Mouse (Mus musculus): ENCODE measurements around the gene Ttc3.

The Ttc3 gene

DNA sequence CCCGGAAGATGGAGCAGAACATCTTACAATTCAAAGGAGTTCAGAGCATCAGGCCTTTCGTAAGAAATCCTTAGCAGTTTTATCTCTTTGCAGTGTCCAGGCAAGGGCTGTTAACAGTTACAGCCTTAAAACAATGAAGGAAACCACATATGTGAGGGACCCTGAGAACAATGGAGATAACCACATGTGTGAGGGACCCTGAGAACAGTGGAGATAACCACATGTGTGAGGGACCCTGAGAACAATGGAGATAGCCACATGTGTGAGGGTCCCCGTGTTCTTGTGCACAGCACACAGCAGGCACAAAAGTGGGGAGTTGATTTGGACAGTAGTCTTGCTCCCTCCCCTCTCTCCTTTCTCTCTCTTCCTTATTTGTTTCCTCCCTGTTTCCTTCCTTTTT is 12.3 kb upstream of the Ttc3 start:
- no peak for DNase-seq (ENCODE audit: low read depth, low spot score)

GRCm38 (mm10) chr16:94360578-94361350 is 9.7 kb upstream of the Ttc3 start:
- no peak for DNase-seq (ENCODE audit: low read depth, low spot score)

- DNase-seq (ENCODE audit: low read depth, low spot score) = no peak
Measured at GRCm38 (mm10) chr16:94362174-94362873, 8.1 kb upstream of the Ttc3 start.

GRCm38 (mm10) chr16:94363814-94364213 is 6.6 kb upstream of the Ttc3 start:
- no peak for DNase-seq (ENCODE audit: low read depth, low spot score)

- DNase-seq (ENCODE audit: low read depth, low spot score) = no peak
Measured at GRCm38 (mm10) chr16:94365435-94365834, 5.0 kb upstream of the Ttc3 start.

GRCm38 (mm10) chr16:94369596-94370172 is 734 bp upstream of the Ttc3 start:
- no peak for DNase-seq (ENCODE audit: low read depth, low spot score)

DNA sequence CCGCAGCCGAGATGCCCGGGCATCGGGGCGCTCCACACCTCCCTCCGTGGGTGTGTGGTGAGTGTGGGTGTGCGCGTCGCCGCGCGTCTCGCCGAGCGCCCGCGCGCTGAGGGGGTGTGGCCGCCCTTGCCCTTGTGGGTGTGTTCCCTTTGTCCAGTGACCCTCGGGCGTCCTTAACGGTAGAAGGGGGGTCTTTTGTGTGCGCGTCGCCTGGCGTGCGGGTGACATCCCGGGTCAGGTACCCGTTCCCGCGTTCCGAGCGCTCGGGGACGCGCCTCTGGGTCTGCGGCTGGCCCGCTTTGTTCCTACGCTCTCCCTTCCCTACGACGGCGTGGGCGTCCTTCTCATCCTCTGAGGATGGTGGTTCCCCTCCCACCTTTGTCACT is 490 bp downstream of the Ttc3 start:
- DNase-seq (ENCODE audit: low read depth, low spot score) = no peak

- peak; percentile 65 for DNase-seq (ENCODE audit: low read depth, low spot score)
Measured at GRCm38 (mm10) chr16:94371301-94371931, 998 bp downstream of the Ttc3 start, which contains the start of gene Pigp. TSS of gene Pigp (minus strand) at chr16:94371842.

DNA sequence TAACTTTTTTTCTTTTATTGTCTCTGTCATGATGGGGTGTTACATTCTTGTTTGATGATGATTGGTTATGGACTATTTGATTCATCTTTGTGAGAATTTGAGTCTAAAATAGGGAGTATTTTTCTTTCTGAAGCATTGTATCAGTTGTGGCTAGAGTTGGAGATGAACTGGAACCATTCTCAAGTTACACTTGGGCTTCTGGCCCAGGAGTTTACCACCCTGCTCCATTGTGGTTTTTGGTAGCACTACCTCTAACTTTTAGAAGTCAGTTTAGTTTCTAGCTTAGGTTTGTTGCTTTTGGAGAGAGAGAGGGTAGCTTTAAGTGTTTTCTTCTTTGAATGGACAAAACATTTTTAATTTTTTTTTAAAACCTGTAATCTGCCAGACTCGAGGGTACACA is 9.0 kb downstream of the Ttc3 start:
- no peak for DNase-seq (ENCODE audit: low read depth, low spot score)

DNA sequence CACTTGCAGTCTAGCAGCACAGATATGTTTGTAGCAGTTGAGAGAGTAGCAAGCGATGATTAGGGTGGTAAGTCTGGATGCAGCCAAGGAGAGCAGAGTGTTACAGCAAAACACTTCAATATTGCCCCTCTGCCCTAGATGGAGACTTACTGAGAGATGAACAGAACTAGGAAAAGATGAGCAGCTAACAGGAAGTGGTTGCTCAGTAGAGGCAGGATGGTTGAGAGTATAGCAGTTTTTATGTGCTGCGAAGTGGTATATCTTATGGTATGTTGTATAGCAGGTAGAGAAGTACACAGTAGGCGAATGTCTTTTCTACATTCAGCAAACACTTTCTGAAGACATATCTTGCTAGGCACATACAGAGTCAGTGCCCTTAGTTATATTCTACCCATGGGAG is 12.9 kb downstream of the Ttc3 start:
- DNase-seq (ENCODE audit: low read depth, low spot score) = no peak

DNA sequence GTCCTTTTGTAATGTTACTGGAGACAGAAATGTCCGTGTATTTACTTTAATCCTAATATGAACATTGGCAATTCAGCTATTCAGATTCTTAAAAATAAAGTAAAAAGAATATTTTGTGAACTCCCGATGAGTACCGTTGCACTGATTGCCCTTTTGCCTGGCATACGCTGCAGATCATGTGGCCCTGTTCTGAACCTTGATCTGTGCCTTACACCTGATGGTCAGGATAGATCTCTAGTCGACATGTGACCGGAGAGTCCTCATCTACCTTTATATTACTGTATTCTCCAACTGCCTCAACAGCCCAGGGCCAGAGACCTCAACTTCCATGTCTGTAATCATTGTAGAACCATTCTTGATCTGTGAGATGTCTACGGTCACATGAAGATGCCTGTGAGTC is 17.3 kb downstream of the Ttc3 start:
- DNase-seq (ENCODE audit: low read depth, low spot score) = no peak

DNA sequence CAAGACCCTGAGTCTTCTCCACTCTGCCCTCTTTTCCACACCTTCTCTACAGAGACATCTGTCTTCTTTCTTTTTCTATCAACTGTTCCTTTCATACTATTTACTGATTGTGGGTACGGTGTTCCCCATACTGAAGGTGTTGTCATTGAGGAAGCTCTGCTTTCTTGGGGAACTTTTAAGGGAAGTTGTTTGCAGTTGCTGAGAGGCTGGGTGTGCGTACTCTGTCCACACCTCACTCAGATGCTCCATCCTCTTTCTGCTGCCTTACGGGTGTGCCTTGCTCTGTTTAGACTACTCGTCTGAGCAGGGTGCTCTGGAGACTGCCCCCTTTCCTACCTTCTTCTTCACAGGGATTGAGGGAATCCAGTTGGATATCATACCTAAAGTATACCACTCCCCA is 21.9 kb downstream of the Ttc3 start:
- DNase-seq (ENCODE audit: low read depth, low spot score) = no peak

DNA sequence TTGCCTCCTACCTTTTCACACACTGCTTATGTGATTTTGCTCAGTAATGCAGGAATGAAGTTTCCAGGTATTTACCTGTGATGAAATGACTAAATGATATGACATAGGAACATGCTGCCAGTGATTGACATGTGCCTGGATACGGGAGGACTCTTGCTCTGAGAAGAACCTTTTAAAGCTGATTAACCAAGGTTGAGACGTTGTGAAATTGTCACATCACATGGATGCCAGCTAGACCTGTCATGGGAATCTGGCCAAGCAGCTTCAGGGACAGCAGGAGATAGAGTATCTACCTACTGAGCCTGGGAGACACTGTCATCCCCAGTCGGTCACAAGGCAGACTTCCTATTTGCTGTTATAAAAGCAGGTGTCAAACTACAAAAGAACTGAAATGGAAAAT is 24.6 kb downstream of the Ttc3 start:
- DNase-seq (ENCODE audit: low read depth, low spot score) = no peak

- DNase-seq (ENCODE audit: low read depth, low spot score) = no peak
Measured at GRCm38 (mm10) chr16:94396641-94397040, 26.2 kb downstream of the Ttc3 start.

DNA sequence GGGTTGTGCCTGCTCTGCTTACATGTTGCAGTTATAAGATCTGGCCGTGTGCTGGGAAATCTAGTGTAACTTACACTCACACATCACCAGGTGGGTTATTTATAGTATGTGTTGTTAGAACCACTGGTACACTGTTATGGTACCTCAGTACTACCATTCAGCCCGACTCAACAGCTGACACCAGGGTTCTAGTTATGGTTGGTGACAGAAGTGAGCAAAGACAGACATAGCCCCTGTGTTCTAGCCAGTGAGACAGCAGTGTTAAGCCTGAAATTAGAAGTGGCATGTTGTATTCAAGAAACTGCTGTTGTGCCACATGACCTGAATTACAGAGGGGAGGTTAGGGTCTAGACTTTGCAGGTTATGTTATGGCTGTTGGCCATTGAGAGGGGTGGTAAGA is 28.7 kb downstream of the Ttc3 start:
- DNase-seq (ENCODE audit: low read depth, low spot score) = no peak

- peak; percentile 27 for DNase-seq (ENCODE audit: low read depth, low spot score)
Measured at GRCm38 (mm10) chr16:94401636-94402035, 31.2 kb downstream of the Ttc3 start.

DNA sequence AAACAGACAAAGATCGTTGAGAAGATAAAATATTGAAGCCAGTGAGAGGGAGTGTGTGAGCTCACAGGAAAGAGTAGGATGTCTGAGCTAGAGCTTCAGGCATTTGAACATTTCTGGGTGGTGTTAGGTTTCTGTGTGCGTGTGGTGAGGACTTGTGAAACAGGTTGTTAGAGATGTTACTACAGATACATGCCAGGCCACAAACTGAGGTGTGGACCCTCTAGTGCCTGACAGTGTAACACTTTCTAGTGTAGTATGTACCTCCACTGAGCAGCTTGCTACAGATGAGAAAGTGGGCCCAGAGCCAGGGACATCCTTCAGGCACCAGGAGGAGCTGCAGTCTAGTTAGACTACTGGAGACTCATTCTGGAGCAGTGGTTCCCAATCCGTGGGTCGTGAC is 31.8 kb downstream of the Ttc3 start:
- DNase-seq (ENCODE audit: low read depth, low spot score) = no peak

DNA sequence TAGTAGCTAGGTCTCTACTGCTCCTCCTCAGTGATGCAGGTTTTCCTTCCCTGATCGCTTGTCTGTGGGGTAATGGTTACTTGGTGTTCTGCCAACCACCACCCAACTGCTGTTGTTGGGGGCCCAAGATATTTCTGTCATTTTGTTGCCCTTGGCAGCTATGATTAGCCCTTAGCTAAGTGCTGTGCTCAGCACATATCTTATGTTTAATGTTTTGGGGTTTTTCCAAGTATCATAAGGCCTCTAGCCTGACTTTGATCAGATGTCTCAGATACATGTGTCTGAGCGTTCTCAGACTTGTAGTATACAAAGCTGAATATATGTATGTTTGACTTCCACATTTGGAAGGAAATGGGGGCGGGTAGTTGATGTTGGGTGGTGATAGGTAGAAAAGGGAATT is 40.9 kb downstream of the Ttc3 start:
- DNase-seq (ENCODE audit: low read depth, low spot score) = no peak

DNA sequence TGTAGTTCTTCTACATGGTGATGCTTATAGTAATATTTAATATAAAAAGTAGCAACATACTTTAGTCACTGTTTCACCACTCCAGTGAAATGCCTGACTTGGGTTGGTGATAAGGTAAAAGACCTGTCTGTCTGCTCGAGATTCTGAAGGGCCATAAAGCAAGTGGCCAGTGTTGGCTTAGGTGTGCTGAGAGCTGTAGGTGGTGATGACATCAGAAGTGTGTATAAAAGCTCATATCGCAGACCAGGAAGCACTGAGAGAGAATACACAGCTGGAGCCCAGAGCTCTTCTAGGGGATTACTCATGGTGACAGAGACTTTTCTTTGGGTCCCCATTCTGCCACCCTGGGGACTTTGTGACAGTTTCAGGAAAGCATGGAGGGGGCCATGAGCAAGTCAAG is 41.8 kb downstream of the Ttc3 start:
- no peak for DNase-seq (ENCODE audit: low read depth, low spot score)

DNA sequence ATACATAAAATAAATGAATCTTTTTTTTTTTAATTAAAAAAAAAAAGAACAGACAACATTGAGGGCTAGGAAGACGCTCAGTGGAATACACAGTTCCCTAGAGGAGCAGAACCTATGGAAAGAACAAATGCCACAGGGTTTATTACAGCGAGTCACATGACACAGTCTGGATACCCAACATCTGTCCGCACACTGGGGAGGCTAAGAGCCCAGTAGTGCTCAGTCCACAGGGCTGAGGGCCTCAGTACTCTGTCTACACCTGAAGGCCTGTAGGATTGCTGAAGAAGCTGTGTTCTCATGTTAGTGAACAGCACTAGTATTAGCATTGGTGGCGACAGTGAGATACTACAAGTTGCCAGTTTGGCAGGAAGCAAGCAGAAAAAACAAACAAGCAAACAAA is 42.3 kb downstream of the Ttc3 start:
- DNase-seq (ENCODE audit: low read depth, low spot score) = no peak

GRCm38 (mm10) chr16:94414151-94414550 is 43.7 kb downstream of the Ttc3 start:
- no peak for DNase-seq (ENCODE audit: low read depth, low spot score)

DNA sequence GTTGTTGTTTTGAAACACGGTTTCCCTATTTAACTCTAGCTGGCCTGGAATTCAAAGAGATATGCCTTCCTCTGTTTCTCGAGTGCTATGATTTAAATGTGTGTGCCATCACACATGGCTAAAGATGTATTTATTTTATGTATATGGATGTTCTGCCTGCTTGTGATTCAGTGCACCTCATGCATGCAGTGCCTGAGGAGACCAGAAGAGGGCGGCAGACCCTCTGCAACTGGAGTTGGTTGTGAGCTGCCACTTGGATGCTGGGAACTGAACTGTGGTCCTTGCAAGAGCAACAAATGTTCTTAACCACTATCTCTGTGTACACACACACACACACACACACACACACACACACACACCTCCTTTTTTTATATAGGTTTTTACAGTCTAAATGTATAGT is 50.1 kb downstream of the Ttc3 start:
- no peak for DNase-seq (ENCODE audit: low read depth, low spot score)

DNA sequence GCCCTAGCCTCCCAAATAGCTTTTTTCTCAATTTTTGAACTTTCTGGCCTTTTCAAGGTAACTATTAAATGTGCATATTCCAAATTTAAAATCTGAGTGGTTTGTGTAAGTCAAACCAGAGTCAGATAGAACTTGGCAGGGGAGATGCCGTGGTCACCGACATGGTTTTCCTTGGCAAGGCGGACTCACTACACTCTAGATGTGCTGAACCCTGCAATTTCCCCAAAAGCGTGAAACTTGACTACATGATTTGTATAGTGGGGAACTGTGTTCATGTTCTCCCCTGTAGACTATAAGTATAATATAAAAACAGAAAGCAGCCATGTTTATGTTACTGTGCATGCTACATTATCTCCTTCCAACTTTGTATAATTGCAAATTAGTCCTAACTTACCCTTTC is 58.5 kb downstream of the Ttc3 start:
- DNase-seq (ENCODE audit: low read depth, low spot score) = no peak

All from retina, postnatal 7 days (tissue).